Comparison of ENCODE assay signal across 9 mouse cellular contexts in the genomic region with DNA sequence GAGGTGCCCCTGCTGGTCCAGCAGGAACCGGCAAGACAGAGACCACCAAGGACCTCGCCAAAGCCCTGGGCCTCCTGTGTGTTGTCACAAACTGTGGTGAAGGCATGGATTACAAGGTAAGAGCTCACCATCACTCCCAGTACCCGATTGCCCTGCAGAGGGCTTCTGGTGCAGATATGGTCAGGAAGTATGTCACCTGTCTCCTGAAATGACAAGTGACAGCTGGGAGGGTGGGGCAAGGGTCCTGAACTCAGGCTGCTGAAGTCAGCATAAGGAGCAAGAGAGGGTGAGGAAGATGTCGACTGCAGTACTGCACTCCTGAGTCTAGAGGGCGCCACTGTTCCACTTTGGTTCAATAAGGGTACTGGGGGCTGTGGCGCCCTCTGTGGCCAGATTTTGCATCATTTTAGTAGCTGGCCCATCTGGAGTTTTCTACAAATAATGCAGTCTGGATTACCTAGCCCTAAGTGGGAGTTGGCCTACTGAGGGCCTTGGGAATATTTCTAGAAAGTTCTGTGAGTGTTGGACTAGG. TPM values are rescaled to one million over a fixed set of nuclear protein-coding genes. Genes with fewer than 3 reads are reported as not detected.
DNase-seq lines count a peak whose midpoint lies in the region; ATAC-seq and TF ChIP-seq lines count a peak whose summit lies in the region.
"Had no signal": no experiment of that assay in that cellular context is flagged by ENCODE, and none has a peak within 500 bp of the region (broad histone marks: within the 10 kb centered on the region; RNA-seq: fewer than 3 reads in every experiment).

No protein-coding gene starts in this region.

- no peak overlapping the region for H3K27ac ChIP-seq in hindbrain, embryonic 14.5 days
- no peak overlapping the region for H3K27ac ChIP-seq in hindbrain, embryonic 13.5 days
- no peak overlapping the region for H3K27ac ChIP-seq in ES-Bruce4 (ENCODE audit: insufficient read depth, low read length)
- H3K27ac ChIP-seq: embryonic facial prominence, embryonic 15.5 days had no signal

- TF ChIP-seq CTCF in ES-Bruce4 (IDR thresholded peaks at IDR 0.05; ENCODE audit: low read depth, low read length): peak; percentile 99

- no peaks in the 10 kb centered on the region for H3K36me3 ChIP-seq in hindbrain, embryonic 14.5 days (replicated peaks; ENCODE audit: control insufficient read depth, insufficient read depth)
- H3K36me3 ChIP-seq in hindbrain, embryonic 13.5 days: no peaks in the 10 kb centered on the region
- H3K36me3 ChIP-seq in ES-Bruce4 (ENCODE audit: control insufficient read depth, insufficient read depth, low read length, poor library complexity, severe bottlenecking): no peaks in the 10 kb centered on the region
- H3K36me3 ChIP-seq: embryonic facial prominence, embryonic 15.5 days had no signal

- H3K27me3 ChIP-seq in hindbrain, embryonic 14.5 days (ENCODE audit: control insufficient read depth, insufficient read depth, low read length): no peaks in the 10 kb centered on the region
- H3K27me3 ChIP-seq in hindbrain, embryonic 13.5 days: no peaks in the 10 kb centered on the region
- H3K27me3 ChIP-seq in ES-Bruce4 (ENCODE audit: control insufficient read depth, insufficient read depth, low read length, poor library complexity, severe bottlenecking): no peaks in the 10 kb centered on the region
- H3K27me3 ChIP-seq: embryonic facial prominence, embryonic 15.5 days had no signal

- no peak for TF ChIP-seq EP300 in ES-Bruce4 (IDR thresholded peaks at IDR 0.05; ENCODE audit: insufficient read depth, low read depth, low read length)

- H3K4me1 ChIP-seq in hindbrain, embryonic 14.5 days (replicated peaks; ENCODE audit: control insufficient read depth, insufficient read depth, low read length): no peaks in the 10 kb centered on the region
- no peaks in the 10 kb centered on the region for H3K4me1 ChIP-seq in hindbrain, embryonic 13.5 days (replicated peaks)
- no peaks in the 10 kb centered on the region for H3K4me1 ChIP-seq in ES-Bruce4 (ENCODE audit: control insufficient read depth, insufficient read depth, low read length)
- H3K4me1 ChIP-seq: embryonic facial prominence, embryonic 15.5 days had no signal

- TF ChIP-seq POLR2A in ES-Bruce4 (IDR thresholded peaks at IDR 0.05; ENCODE audit: insufficient read depth, low read length): no peak

- 60% methylated on average over 6 of the region's 6 CpGs for WGBS in hindbrain, embryonic 14.5 days
- WGBS in hindbrain, embryonic 13.5 days: 60% methylated on average over 6 of the region's 6 CpGs

- no peak overlapping the region for H3K4me3 ChIP-seq in hindbrain, embryonic 14.5 days (replicated peaks; ENCODE audit: low read length)
- no peak overlapping the region for H3K4me3 ChIP-seq in hindbrain, embryonic 13.5 days
- H3K4me3 ChIP-seq in ES-Bruce4 (ENCODE audit: low read depth, low read length): no peak overlapping the region
- H3K4me3 ChIP-seq: embryonic facial prominence, embryonic 15.5 days had no signal

- H3K9ac ChIP-seq in hindbrain, embryonic 14.5 days: no peak overlapping the region
- no peak overlapping the region for H3K9ac ChIP-seq in hindbrain, embryonic 13.5 days
- H3K9ac ChIP-seq in ES-Bruce4 (ENCODE audit: low read depth, poor library complexity, severe bottlenecking): no peak overlapping the region
- H3K9ac ChIP-seq: embryonic facial prominence, embryonic 15.5 days had no signal

- no peak overlapping the region for H3K4me2 ChIP-seq in hindbrain, embryonic 14.5 days (replicated peaks)
- no peak overlapping the region for H3K4me2 ChIP-seq in hindbrain, embryonic 13.5 days
- H3K4me2 ChIP-seq: embryonic facial prominence, embryonic 15.5 days had no signal

- H3K9me3 ChIP-seq in hindbrain, embryonic 14.5 days (ENCODE audit: control insufficient read depth, low read length): no peaks in the 10 kb centered on the region; the same call in 1 of the 2 replicates
- 0 out of 2 replicates have a peak, but pooled peaks cover 5% of the 10 kb centered on the region for H3K9me3 ChIP-seq in hindbrain, embryonic 13.5 days
- no peaks in the 10 kb centered on the region for H3K9me3 ChIP-seq in ES-Bruce4 (replicated peaks; ENCODE audit: control insufficient read depth, insufficient read depth, low read length, poor library complexity, severe bottlenecking)
- H3K9me3 ChIP-seq: embryonic facial prominence, embryonic 15.5 days had no signal

- peak; percentile 29 for DNase-seq in hindbrain, embryonic 14.5 days (ENCODE audit: low spot score)
- peak; percentile 56 for DNase-seq in c-Kit-positive CD71-positive TER-119-positive erythroid progenitor cells, embryonic 14.5 days (ENCODE audit: low spot score)
- DNase-seq in frontal cortex, postnatal 36 days (ENCODE audit: low spot score in 2 of 2): peak; percentile 8 to 60
- peak; percentile 20 to 39 for DNase-seq in layer of hippocampus, postnatal 14 days (ENCODE audit: low spot score in 2 of 2)
- DNase-seq in mesoderm, embryonic 11.5 days (ENCODE audit: low read depth, low spot score): peak; percentile 71
- DNase-seq in thymus, postnatal 4 days: peak; percentile 79

- no peak for ATAC-seq in hindbrain, embryonic 14.5 days (ENCODE audit: low FRiP score)
- no peak for ATAC-seq in hindbrain, embryonic 13.5 days (ENCODE audit: low FRiP score)

RNA-seq across cellular contexts. Expression of gene Dnah10, which starts 52.4 kb away (rescaled TPM):
- polyA plus RNA-seq in hindbrain, embryonic 14.5 days (2014; fragmentation: Nextera tagmentation; extraction: Ambion mirVana): 0.09 and 0.24 TPM in 2 replicates
- 0.09 and 0.14 TPM in 2 replicates for polyA plus RNA-seq in hindbrain, embryonic 13.5 days (2015; fragmentation: Nextera tagmentation; extraction: Ambion mirVana)
- 0.73 and 2.3 TPM in 2 replicates for polyA plus RNA-seq in ES-Bruce4 (2011; ENCODE audit: insufficient read depth, insufficient read length, low read depth, missing spikeins)
- total RNA-seq in layer of hippocampus, postnatal 14 days (2021): under 1 TPM; 0.60 to 0.97 TPM

Comparison
In these comparisons a context has a peak if more than half of its experiments do, and no peak if none do; other contexts are left out.
1. DNase-seq: peak in every context shown above with its lines; median percentile 79 in thymus, postnatal 4 days; 71 in mesoderm, embryonic 11.5 days; 56 in c-Kit-positive CD71-positive TER-119-positive erythroid progenitor cells, embryonic 14.5 days; 34 in frontal cortex, postnatal 36 days; 30 in layer of hippocampus, postnatal 14 days; 29 in hindbrain, embryonic 14.5 days.